Mouse (Mus musculus) embryo, embryonic 9.5 days (tissue): ENCODE data around the gene Golm1.
A peak's percentile ranks its signal among the peaks of the same experiment; 100 is the strongest.

ENCODE experiments used
- DNase-seq: peaks from one replicate; pipeline ENCODE4 v3.0.0-alpha.2; 2017; ENCODE audit errors: extremely low spot score

Golm1 gene

GRCm38 (mm10) chr13:59590691-59591090 lies 84.9 kb downstream of the Golm1 start:
- DNase-seq, result no peak

- no peak for DNase-seq
These were observed 85.9 kb downstream of the Golm1 start for GRCm38 (mm10) chr13:59589672-59590071.

GRCm38 (mm10) chr13:59587201-59587600 lies 88.4 kb downstream of the Golm1 start:
- no peak for DNase-seq

DNA sequence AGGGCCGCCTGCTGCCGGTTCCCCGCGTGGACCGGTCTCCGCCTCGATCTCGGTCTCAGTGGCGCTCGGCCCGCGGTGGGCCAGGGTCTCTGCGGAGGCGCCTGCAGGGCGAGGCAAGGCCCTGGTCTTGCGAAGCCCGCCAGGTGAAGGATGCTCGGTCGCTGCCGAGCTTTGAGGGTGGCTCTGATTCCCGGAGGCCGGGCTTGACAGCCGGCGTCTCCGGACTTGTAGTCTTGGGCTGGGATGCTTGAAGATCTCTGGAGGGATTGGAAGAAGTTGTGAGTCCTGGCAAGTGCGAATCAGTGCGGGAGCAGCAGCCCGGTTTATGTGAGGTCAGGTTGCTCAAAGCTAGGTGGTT lies 90.0 kb downstream of the Golm1 start:
- no peak for DNase-seq

DNA sequence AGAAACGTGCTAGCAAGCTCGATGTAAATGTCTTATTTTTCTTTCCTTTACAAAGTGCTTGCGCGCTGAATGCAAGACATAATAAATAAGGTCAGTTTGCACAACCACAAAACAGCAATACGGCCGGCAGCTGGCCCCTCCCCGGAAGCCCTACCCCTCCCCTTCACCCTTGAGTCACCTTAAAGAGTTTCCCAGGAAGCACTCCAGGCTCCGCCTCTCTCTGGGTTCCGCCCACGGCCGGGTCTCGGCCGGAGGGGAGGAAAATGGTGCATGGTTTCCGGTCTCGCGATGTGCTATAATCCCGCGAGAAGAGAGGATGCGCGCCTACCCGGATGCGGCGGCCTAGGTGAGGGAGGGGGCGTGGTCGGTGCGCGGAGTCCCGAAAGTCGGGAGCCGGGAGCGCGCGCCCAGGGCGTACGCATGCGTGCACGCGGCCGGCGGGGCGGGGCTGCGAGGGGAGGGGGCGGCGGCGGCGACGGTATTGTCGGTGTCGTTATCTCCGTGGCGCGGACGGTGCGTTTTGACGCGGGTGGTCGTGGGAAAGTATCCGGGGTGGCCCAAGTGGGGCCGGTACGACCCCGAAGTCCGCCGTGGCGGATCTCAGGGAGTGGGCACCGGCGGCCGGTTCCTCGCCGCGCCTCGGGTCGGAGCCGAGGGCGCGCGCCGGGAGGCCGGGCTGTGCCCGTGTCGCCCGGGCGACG lies 90.5 kb downstream of the Golm1 start, which contains the start of the genes Agtpbp1 and Naa35:
Gene Agtpbp1 (minus strand): TSS at position 281 of the 701 bp plus-strand sequence.
Gene Naa35 (plus strand): TSS at position 313 of the 701 bp plus-strand sequence.
- peak; percentile 100 for DNase-seq
